Mouse (Mus musculus) MEL (cell line): ENCODE results near the gene Slc23a3. TPM values are rescaled to one million over a fixed set of nuclear protein-coding genes. Genes with fewer than 3 reads are reported as not detected.

Experiments
- DNase-seq: peaks from one replicate; pipeline ENCODE4 v3.0.0; 2011; ENCODE audit warnings: low read depth, low spot score
- H3K27ac ChIP-seq: 2 replicates; pipeline ENCODE4 v1.5.1; 2012; ENCODE audit warnings: low read depth, mild to moderate bottlenecking, control low read depth, low read length, moderate library complexity; ENCODE audit not compliant: control insufficient read depth
- H3K27me3 ChIP-seq, 2 experiments: fragments of 150-350 bp in 1 of 2; sonication (generic) in 1 of 2; 2 replicates each; pipeline ENCODE4 v1.6.1; 2012; ENCODE audit warnings: low read length in 2 of 2, mild to moderate bottlenecking in 2 of 2, improper control_type of control experiment in 1 of 2, moderate library complexity in 1 of 2; ENCODE audit not compliant: insufficient read depth in 2 of 2, control insufficient read depth in 1 of 2
- H3K36me3 ChIP-seq, 2 experiments: 2 replicates each; pipeline ENCODE4 v1.6.1; 2012 to 2014; ENCODE audit warnings: low read length in 2 of 2, improper control_type of control experiment in 1 of 2, inconsistent platforms in 1 of 2, mild to moderate bottlenecking in 1 of 2; ENCODE audit not compliant: insufficient read depth in 2 of 2, control insufficient read depth in 1 of 2
- H3K4me1 ChIP-seq, 2 experiments: fragments of 150-350 bp in 1 of 2; sonication (generic) in 1 of 2; 2 replicates each; pipeline ENCODE4 v1.6.1; 2012; ENCODE audit warnings: low read length in 2 of 2, improper control_type of control experiment in 1 of 2, mild to moderate bottlenecking in 1 of 2; ENCODE audit not compliant: insufficient read depth in 2 of 2, control insufficient read depth in 1 of 2
- H3K4me3 ChIP-seq, 2 experiments: fragments of 150-350 bp in 1 of 2; sonication (generic) in 1 of 2; 2 replicates each; pipeline ENCODE4 v1.5.1; 2012; ENCODE audit warnings: low read depth in 2 of 2, low read length in 2 of 2, mild to moderate bottlenecking in 2 of 2, moderate library complexity in 2 of 2, control low read depth in 1 of 2, improper control_type of control experiment in 1 of 2; ENCODE audit not compliant: control insufficient read depth in 1 of 2, insufficient read depth in 1 of 2
- H3K79me2 ChIP-seq: 2 replicates; pipeline ENCODE4 v1.6.1; 2012; ENCODE audit warnings: mild to moderate bottlenecking, low read length, moderate library complexity; ENCODE audit not compliant: control insufficient read depth, poor library complexity, insufficient read depth
- H3K9ac ChIP-seq: 2 replicates; pipeline ENCODE4 v1.6.1; 2012; ENCODE audit warnings: low read depth, mild to moderate bottlenecking, control low read depth, low read length, moderate library complexity; ENCODE audit not compliant: control insufficient read depth, poor library complexity, severe bottlenecking
- H3K9me3 ChIP-seq: fragments of 150-350 bp; sonication (generic); replicated peaks from 2 replicates; pipeline ENCODE4 v1.6.1; 2012; ENCODE audit warnings: mild to moderate bottlenecking, low read length, improper control_type of control experiment, moderate library complexity; ENCODE audit not compliant: insufficient read depth
- BHLHE40 ChIP-seq: IDR thresholded peaks from 2 replicates; pipeline ENCODE4 v1.6.1; 2012; ENCODE audit warnings: low read depth, mild to moderate bottlenecking, inconsistent platforms, low read length, improper control_type of control experiment, borderline replicate concordance
- CTCF ChIP-seq, 3 experiments: IDR thresholded peaks in 2 of 3; conservative IDR thresholded peaks in 1 of 3; 2 replicates each; pipeline ENCODE4 v1.5.1; 2011 to 2012; ENCODE audit warnings: low read length in 3 of 3, low read depth in 2 of 3, mild to moderate bottlenecking in 2 of 3, improper control_type of control experiment in 1 of 3, inconsistent platforms in 1 of 3, mixed read lengths in 1 of 3, moderate library complexity in 1 of 3; ENCODE audit not compliant: control insufficient read depth in 1 of 3, insufficient read depth in 1 of 3, poor library complexity in 1 of 3, severe bottlenecking in 1 of 3
- GATA1 ChIP-seq: IDR thresholded peaks from 2 replicates; pipeline ENCODE4 v1.6.1; 2011; ENCODE audit warnings: low read depth, low read length, improper control_type of control experiment
- JUND ChIP-seq: IDR thresholded peaks from 2 replicates; pipeline ENCODE4 v1.6.1; 2011; ENCODE audit warnings: low read depth, mild to moderate bottlenecking, improper control_type of control experiment, low read length
- MAX ChIP-seq: IDR thresholded peaks from 2 replicates; pipeline ENCODE4 v1.6.1; 2011; ENCODE audit warnings: low read length, improper control_type of control experiment
- MAZ ChIP-seq: IDR thresholded peaks from 2 replicates; pipeline ENCODE4 v1.6.1; 2012; ENCODE audit warnings: low read depth, mild to moderate bottlenecking, inconsistent platforms, low read length, improper control_type of control experiment
- MYC ChIP-seq: IDR thresholded peaks from 2 replicates; pipeline ENCODE4 v1.6.1; 2011; ENCODE audit warnings: low read depth, mild to moderate bottlenecking, low read length, improper control_type of control experiment, moderate library complexity
- NELFE ChIP-seq: IDR thresholded peaks from 2 replicates; pipeline ENCODE4 v1.6.1; 2011; ENCODE audit warnings: low read depth, low read length, improper control_type of control experiment
- NRF1 ChIP-seq: IDR thresholded peaks from 2 replicates; pipeline ENCODE4 v1.6.1; 2014; ENCODE audit warnings: low read depth, mild to moderate bottlenecking, inconsistent platforms, low read length, improper control_type of control experiment, moderate library complexity; ENCODE audit not compliant: poor library complexity, insufficient read depth, severe bottlenecking
- RAD21 ChIP-seq: IDR thresholded peaks from 2 replicates; pipeline ENCODE4 v1.6.1; 2011; ENCODE audit warnings: mild to moderate bottlenecking, low read depth, low read length, improper control_type of control experiment
- RCOR1 ChIP-seq: IDR thresholded peaks from 2 replicates; pipeline ENCODE4 v1.6.1; 2012; ENCODE audit warnings: low read depth, mild to moderate bottlenecking, inconsistent platforms, low read length, improper control_type of control experiment
- SMC3 ChIP-seq: IDR thresholded peaks from 2 replicates; pipeline ENCODE4 v1.6.1; 2011; ENCODE audit warnings: low read depth, low read length, improper control_type of control experiment
- TCF12 ChIP-seq: IDR thresholded peaks from 2 replicates; pipeline ENCODE4 v1.6.1; 2014; ENCODE audit warnings: low read depth, mild to moderate bottlenecking, inconsistent platforms, low read length, improper control_type of control experiment, moderate library complexity
- ZC3H11A ChIP-seq: IDR thresholded peaks from 2 replicates; pipeline ENCODE4 v1.6.1; 2012; ENCODE audit warnings: low read depth, mild to moderate bottlenecking, inconsistent platforms, low read length, improper control_type of control experiment
- ZMIZ1 ChIP-seq: IDR thresholded peaks from 2 replicates; pipeline ENCODE4 v1.6.1; 2012; ENCODE audit warnings: low read depth, mild to moderate bottlenecking, inconsistent platforms, low read length, improper control_type of control experiment, moderate library complexity
- polyA plus RNA-seq, 2 experiments: library from polyadenylated mRNA; stranded (reverse) in 1 of 2; unstranded in 1 of 2; fragments of >175 nt in 1 of 2; fragments of >200 nt in 1 of 2; gene quantifications; 2 replicates each; pipeline versions ENCODE4 v1.2.1 to v1.2.4; 2012; ENCODE audit warnings: low replicate concordance in 2 of 2, low read depth in 1 of 2; ENCODE audit not compliant: insufficient read length in 2 of 2, insufficient read depth in 1 of 2, missing spikeins in 1 of 2
- total RNA-seq: library from RNA; depleted of rRNA; stranded (reverse); fragments of 300-350 nt; gene quantifications from 2 replicates; pipeline ENCODE4 v1.2.3, GENCODE M21; 2012; rRNA removed

Gene Slc23a3
- total and polyA plus RNA-seq, 3 experiments: 0.08 to 0.15 TPM; not detected in 1

DNA sequence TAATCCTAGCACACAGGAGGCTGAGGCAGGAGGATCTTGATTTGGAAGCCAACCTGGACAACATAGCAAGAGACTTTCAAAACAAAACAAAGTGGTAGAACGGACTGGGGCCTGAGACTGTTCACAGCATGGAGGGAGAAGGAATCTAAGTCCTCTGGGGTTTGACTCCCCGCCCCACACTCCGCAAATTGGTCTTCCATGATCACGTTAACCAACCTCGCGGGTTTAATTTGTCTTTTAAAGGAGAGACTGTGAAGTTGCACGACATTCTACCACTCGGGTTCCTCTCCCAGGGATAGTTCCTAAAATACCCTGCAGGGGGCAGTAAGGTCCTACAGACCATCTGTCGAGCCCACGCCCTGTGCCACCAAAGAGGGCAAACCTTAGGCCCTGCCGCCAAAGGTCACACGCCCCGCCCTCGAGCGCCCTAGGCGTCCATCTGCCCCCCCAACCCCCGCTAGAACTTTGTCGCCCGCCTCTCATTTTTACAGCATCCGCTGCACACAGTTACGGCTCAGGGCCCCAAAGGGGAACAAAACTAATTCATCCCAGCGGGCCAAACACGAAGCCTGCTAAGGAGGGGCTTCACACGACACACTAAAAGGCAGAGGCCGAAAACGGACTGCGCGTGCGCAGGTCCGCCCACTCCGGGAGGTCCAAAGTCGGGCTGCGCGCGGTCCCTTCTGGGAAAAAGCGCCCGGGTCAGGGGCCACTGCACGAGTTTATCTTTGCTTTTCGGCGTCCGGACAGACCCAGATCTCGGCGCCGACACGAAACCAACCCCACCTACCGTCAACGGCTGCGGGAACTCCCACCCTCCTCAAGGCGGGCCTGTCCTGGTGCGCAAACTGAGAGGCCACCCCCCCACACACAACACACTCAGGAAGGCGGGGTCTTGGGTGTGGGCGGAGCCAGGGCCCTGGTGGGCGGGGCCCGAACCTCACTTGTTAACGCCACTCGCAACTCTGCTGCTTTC is 9.1 kb downstream of the Slc23a3 start, which contains the start of gene Nhej1 (continued):
- TF ChIP-seq ZMIZ1 (peak; percentile 42; the same call in 1 of the 2 replicates), MAX (peak; percentile 57), RCOR1 (no peak; the same call in 1 of the 2 replicates)
- TF ChIP-seq, all 39 proteins: peak for 23

DNA sequence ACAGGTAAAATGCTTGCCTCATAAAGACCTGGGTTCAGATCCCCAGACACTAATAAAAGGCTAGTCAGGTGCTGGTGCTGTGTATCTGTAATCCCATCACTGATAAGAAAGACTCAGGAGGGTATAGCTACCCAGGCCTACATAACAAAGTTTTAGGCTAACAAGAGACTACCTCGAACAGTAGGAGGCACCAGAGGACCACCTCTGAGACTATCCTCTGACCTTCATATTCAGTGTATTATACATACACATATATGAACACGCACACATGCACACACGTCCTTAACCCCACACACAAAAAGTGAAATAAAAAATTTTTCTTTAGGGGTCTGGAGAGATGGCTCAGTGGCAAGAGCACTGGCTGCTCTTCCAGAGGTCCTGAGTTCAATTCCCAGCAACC is 11.5 kb downstream of the Slc23a3 start:
- TF ChIP-seq RAD21 (peak; percentile 86), CTCF (IDR thresholded peaks at IDR 0.05 in 2 of 3, conservative IDR thresholded peaks at IDR 0.05 in 1 of 3; ENCODE audit: control insufficient read depth in 1 of 3, insufficient read depth in 1 of 3, low read depth in 2 of 3, low read length in 3 of 3, poor library complexity in 1 of 3, severe bottlenecking in 1 of 3) (peak; percentile 37 to 73 (median 58)), MYC (peak; percentile 55; the same call in 1 of the 2 replicates), NRF1 (no peak), MAZ (no peak), BHLHE40 (peak; percentile 49; the same call in 1 of the 2 replicates), JUND (no peak), SMC3 (peak; percentile 54), TCF12 (no peak), ZMIZ1 (no peak), ZC3H11A (peak; percentile 62), NELFE (no peak), GATA1 (peak; percentile 53), RCOR1 (no peak)
- TF ChIP-seq, all 39 proteins: peak for 7
- Histone ChIP-seq H3K36me3 (peaks cover 0 to 5% of the 10 kb centered on the region in 2 experiments; a peak in 2 of 4 replicates), H3K9me3 (no peaks in the 10 kb centered on the region), H3K9ac (no peak overlapping the region), H3K4me3 (no peak overlapping the region), H3K4me1 (peaks cover 3 to 10% of the 10 kb centered on the region in 2 experiments; a peak in 3 of 4 replicates), H3K27me3 (no peaks in the 10 kb centered on the region), H3K79me2 (no peaks in the 10 kb centered on the region; the same call in 1 of the 2 replicates), H3K27ac (no peak overlapping the region)
- DNase-seq: peak; percentile 71

Other genes with a start within 250 kb of the Slc23a3 start
- not detected in 2 replicates for gene Fev, start 248.5 kb downstream of the Slc23a3 start, total RNA-seq
- not detected for gene Fev, start 248.5 kb downstream of the Slc23a3 start, polyA plus RNA-seq
- gene Cryba2, start 240.7 kb downstream of the Slc23a3 start, total RNA-seq: not detected in 2 replicates
- gene Cryba2, start 240.7 kb downstream of the Slc23a3 start, polyA plus RNA-seq: not detected
- not detected in 2 replicates for gene Cfap65, start 198.3 kb downstream of the Slc23a3 start, total RNA-seq
- gene Cfap65, start 198.3 kb downstream of the Slc23a3 start, polyA plus RNA-seq: not detected
- gene Ihh, start 182.2 kb downstream of the Slc23a3 start, total RNA-seq: 0.04 TPM in 1 of 2 replicates, not detected in the other
- gene Ihh, start 182.2 kb downstream of the Slc23a3 start, polyA plus RNA-seq: under 1 TPM in 1 of 2 experiments, not detected in 1; 0.07 TPM
- 1.7 and 2.1 TPM in 2 replicates for gene Nhej1, start 8.7 kb downstream of the Slc23a3 start, total RNA-seq
- 1 to 10 TPM in 1 of 2 experiments, not detected in 1; 5.2 TPM for gene Nhej1, start 8.7 kb downstream of the Slc23a3 start, polyA plus RNA-seq
- 46.4 and 54.4 TPM in 2 replicates for gene Cnppd1, start 8.8 kb upstream of the Slc23a3 start, total RNA-seq
- gene Cnppd1, start 8.8 kb upstream of the Slc23a3 start, polyA plus RNA-seq: 100 to 1,000 TPM in 1 of 2 experiments, 10 to 100 TPM in 1; 70.1 to 314 TPM
- 37.1 and 38.1 TPM in 2 replicates for gene Retreg2, start 8.9 kb upstream of the Slc23a3 start, total RNA-seq
- gene Retreg2, start 8.9 kb upstream of the Slc23a3 start, polyA plus RNA-seq: 10 to 100 TPM in 1 of 2 experiments, not detected in 1; 59.2 TPM
- 14.4 and 15.0 TPM in 2 replicates for gene Zfand2b, start 34.8 kb upstream of the Slc23a3 start, total RNA-seq
- gene Zfand2b, start 34.8 kb upstream of the Slc23a3 start, polyA plus RNA-seq: 10 to 100 TPM in 1 of 2 experiments, not detected in 1; 18.3 TPM
- 79.2 and 84.4 TPM in 2 replicates for gene Abcb6, start 46.5 kb upstream of the Slc23a3 start, total RNA-seq
- 10 to 100 TPM in 1 of 2 experiments, not detected in 1; 73.5 TPM for gene Abcb6, start 46.5 kb upstream of the Slc23a3 start, polyA plus RNA-seq
- 5.5 and 8.1 TPM in 2 replicates for gene Ankzf1, start 58.3 kb upstream of the Slc23a3 start, total RNA-seq
- gene Ankzf1, start 58.3 kb upstream of the Slc23a3 start, polyA plus RNA-seq: 10 to 100 TPM in 1 of 2 experiments, not detected in 1; 16.7 TPM
- gene Atg9a, start 58.3 kb upstream of the Slc23a3 start, total RNA-seq: 7.8 and 10.2 TPM in 2 replicates
- 10 to 100 TPM in 1 of 2 experiments, not detected in 1; 26.1 TPM for gene Atg9a, start 58.3 kb upstream of the Slc23a3 start, polyA plus RNA-seq
- gene Glb1l, start 76.9 kb upstream of the Slc23a3 start, total RNA-seq: 4.0 and 7.6 TPM in 2 replicates
- gene Glb1l, start 76.9 kb upstream of the Slc23a3 start, polyA plus RNA-seq: 10 to 100 TPM in 1 of 2 experiments, not detected in 1; 13.0 TPM
- gene Stk16, start 76.9 kb upstream of the Slc23a3 start, total RNA-seq: 83.2 and 110 TPM in 2 replicates
- 100 to 1,000 TPM in 1 of 2 experiments, not detected in 1; 154 TPM for gene Stk16, start 76.9 kb upstream of the Slc23a3 start, polyA plus RNA-seq
- 385 and 396 TPM in 2 replicates for gene Tuba4a, start 86.0 kb upstream of the Slc23a3 start, total RNA-seq
- 100 to 1,000 TPM in 1 of 2 experiments, not detected in 1; 439 TPM for gene Tuba4a, start 86.0 kb upstream of the Slc23a3 start, polyA plus RNA-seq
- 0.46 and 0.58 TPM in 2 replicates for gene A630095N17Rik, start 98.2 kb upstream of the Slc23a3 start, total RNA-seq
- gene A630095N17Rik, start 98.2 kb upstream of the Slc23a3 start, polyA plus RNA-seq: under 1 TPM in 1 of 2 experiments, not detected in 1; 0.82 TPM
- gene Dnajb2, start 102.5 kb upstream of the Slc23a3 start, total RNA-seq: 10.3 and 12.9 TPM in 2 replicates
- gene Dnajb2, start 102.5 kb upstream of the Slc23a3 start, polyA plus RNA-seq: 10 to 100 TPM in 1 of 2 experiments, not detected in 1; 18.9 TPM
- not detected in 2 replicates for gene Ptprn, start 130.6 kb upstream of the Slc23a3 start, total RNA-seq
- under 1 TPM in 1 of 2 experiments, not detected in 1; 0.13 TPM for gene Ptprn, start 130.6 kb upstream of the Slc23a3 start, polyA plus RNA-seq
- gene Resp18, start 144.5 kb upstream of the Slc23a3 start, total RNA-seq: not detected in 2 replicates
- not detected for gene Resp18, start 144.5 kb upstream of the Slc23a3 start, polyA plus RNA-seq
- gene Dnpep, start 184.1 kb upstream of the Slc23a3 start, total RNA-seq: 34.7 and 35.9 TPM in 2 replicates
- 10 to 100 TPM in 1 of 2 experiments, not detected in 1; 59.3 TPM for gene Dnpep, start 184.1 kb upstream of the Slc23a3 start, polyA plus RNA-seq
- gene Des, start 226.4 kb upstream of the Slc23a3 start, total RNA-seq: 4.6 and 7.2 TPM in 2 replicates
- 1 to 10 TPM in 1 of 2 experiments, not detected in 1; 7.0 TPM for gene Des, start 226.4 kb upstream of the Slc23a3 start, polyA plus RNA-seq
- gene Speg, start 241.4 kb upstream of the Slc23a3 start, total RNA-seq: 1.7 and 1.8 TPM in 2 replicates
- gene Speg, start 241.4 kb upstream of the Slc23a3 start, polyA plus RNA-seq: 1 to 10 TPM in 1 of 2 experiments, not detected in 1; 9.5 TPM